Mouse (Mus musculus) E14TG2a.4 (cell line): Measurements from ENCODE around the gene Cryab.

ENCODE experiments used
- H3K27me3 ChIP-seq: 2 replicates; pipeline ENCODE4 v1.6.1; 2014; ENCODE audit warnings: low read length, control low read depth; ENCODE audit not compliant: insufficient read depth
- H3K36me3 ChIP-seq: 2 replicates; pipeline ENCODE4 v1.6.1; 2014; ENCODE audit warnings: low read length, control low read depth; ENCODE audit not compliant: insufficient read depth
- H3K4me1 ChIP-seq: replicated peaks from 2 replicates; pipeline ENCODE4 v1.6.1; 2014; ENCODE audit warnings: low read depth, low read length, control low read depth
- H3K4me3 ChIP-seq: replicated peaks from 2 replicates; pipeline ENCODE4 v1.5.1; 2014; ENCODE audit warnings: mild to moderate bottlenecking, low read length
- H3K9me3 ChIP-seq: 2 replicates; pipeline ENCODE4 v1.6.1; 2014; ENCODE audit warnings: low read length, control low read depth
- CTCF ChIP-seq: conservative IDR thresholded peaks from 2 replicates; pipeline ENCODE4 v1.5.1; 2014; ENCODE audit warnings: low read length
- NANOG ChIP-seq: IDR thresholded peaks from 2 replicates; pipeline ENCODE4 v1.6.1; 2014; ENCODE audit warnings: borderline replicate concordance, low read length, mixed read lengths
- POU5F1 ChIP-seq: IDR thresholded peaks from 2 replicates; pipeline ENCODE4 v1.6.1; 2014; ENCODE audit warnings: low read length, borderline replicate concordance

Gene Cryab

GRCm38 (mm10) chr9:50724147-50724546 lies 27.0 kb upstream of the Cryab start:
- Histone ChIP-seq H3K9me3 (no peaks in the 10 kb centered on the region), H3K27me3 (no peaks in the 10 kb centered on the region), H3K4me1 (peaks cover 75% of the 10 kb centered on the region), H3K4me3 (no peak overlapping the region), H3K36me3 (peaks cover 10% of the 10 kb centered on the region)
- TF ChIP-seq POU5F1 (no peak), CTCF (no peak), NANOG (no peak)

GRCm38 (mm10) chr9:50724661-50725330 lies 26.3 kb upstream of the Cryab start:
- H3K9me3 ChIP-seq: no peaks in the 10 kb centered on the region
- no peak overlapping the region for H3K4me3 ChIP-seq
- no peaks in the 10 kb centered on the region for H3K27me3 ChIP-seq
- no peak for TF ChIP-seq POU5F1
- no peak for TF ChIP-seq NANOG
- TF ChIP-seq CTCF: no peak
- peaks cover 10% of the 10 kb centered on the region for H3K36me3 ChIP-seq
- H3K4me1 ChIP-seq: peaks cover 82% of the 10 kb centered on the region

- peak overlapping the region; percentile 83 for H3K4me3 ChIP-seq
- no peak for TF ChIP-seq NANOG
- no peak for TF ChIP-seq POU5F1
- TF ChIP-seq CTCF: no peak
- H3K9me3 ChIP-seq: no peaks in the 10 kb centered on the region
- no peaks in the 10 kb centered on the region for H3K27me3 ChIP-seq
- peaks cover 10% of the 10 kb centered on the region for H3K36me3 ChIP-seq
- H3K4me1 ChIP-seq: peaks cover 81% of the 10 kb centered on the region
Measured at GRCm38 (mm10) chr9:50725921-50726590, 25.1 kb upstream of the Cryab start.

GRCm38 (mm10) chr9:50727171-50727924 lies 23.8 kb upstream of the Cryab start:
- Histone ChIP-seq H3K9me3 (no peaks in the 10 kb centered on the region), H3K4me3 (peak overlapping the region; percentile 83), H3K36me3 (peaks cover 10% of the 10 kb centered on the region), H3K4me1 (peaks cover 81% of the 10 kb centered on the region), H3K27me3 (no peaks in the 10 kb centered on the region)
- no peak for TF ChIP-seq POU5F1
- no peak for TF ChIP-seq NANOG
- TF ChIP-seq CTCF: no peak

GRCm38 (mm10) chr9:50727925-50728651 lies 23.0 kb upstream of the Cryab start:
- H3K9me3 ChIP-seq: no peaks in the 10 kb centered on the region
- H3K4me3 ChIP-seq: peak overlapping the region; percentile 83
- no peaks in the 10 kb centered on the region for H3K27me3 ChIP-seq
- TF ChIP-seq POU5F1: no peak
- no peak for TF ChIP-seq NANOG
- no peak for TF ChIP-seq CTCF
- H3K36me3 ChIP-seq: peaks cover 10% of the 10 kb centered on the region
- H3K4me1 ChIP-seq: peaks cover 81% of the 10 kb centered on the region

GRCm38 (mm10) chr9:50729600-50729999 lies 21.5 kb upstream of the Cryab start:
- Histone ChIP-seq H3K4me1 (peaks cover 78% of the 10 kb centered on the region), H3K4me3 (no peak overlapping the region), H3K9me3 (no peaks in the 10 kb centered on the region), H3K27me3 (no peaks in the 10 kb centered on the region), H3K36me3 (peaks cover 6% of the 10 kb centered on the region; the same call in 1 of the 2 replicates)
- TF ChIP-seq CTCF: no peak
- no peak for TF ChIP-seq POU5F1
- no peak for TF ChIP-seq NANOG

GRCm38 (mm10) chr9:50732560-50732959 lies 18.6 kb upstream of the Cryab start:
- H3K4me3 ChIP-seq: no peak overlapping the region
- no peaks in the 10 kb centered on the region for H3K27me3 ChIP-seq
- TF ChIP-seq NANOG: no peak
- TF ChIP-seq POU5F1: no peak
- no peak for TF ChIP-seq CTCF
- no peaks in the 10 kb centered on the region for H3K36me3 ChIP-seq
- H3K9me3 ChIP-seq: no peaks in the 10 kb centered on the region
- peaks cover 57% of the 10 kb centered on the region for H3K4me1 ChIP-seq

GRCm38 (mm10) chr9:50734989-50735388 lies 16.1 kb upstream of the Cryab start:
- H3K4me3 ChIP-seq: no peak overlapping the region
- H3K9me3 ChIP-seq: no peaks in the 10 kb centered on the region
- TF ChIP-seq NANOG (no peak), CTCF (peak; percentile 75), POU5F1 (no peak)
- H3K36me3 ChIP-seq: no peaks in the 10 kb centered on the region
- peaks cover 54% of the 10 kb centered on the region for H3K4me1 ChIP-seq
- H3K27me3 ChIP-seq: no peaks in the 10 kb centered on the region
